Mouse (Mus musculus) limb, embryonic 14.5 days (tissue): Measurements from ENCODE around the gene Dennd2a. TPM values are rescaled to one million over a fixed set of nuclear protein-coding genes. Genes with fewer than 3 reads are reported as not detected.

Source experiments
- ATAC-seq: fragments of 200-750 bp; cut with Nextera tagmentation; 2 replicates; pipeline ENCODE4 v1.8.0; 2017; ENCODE audit warnings: low read depth, moderate number of reproducible peaks, moderate TSS enrichment; ENCODE audit not compliant: low FRiP score
- DNase-seq: peaks from one replicate; pipeline ENCODE4 v3.0.0-alpha.2; 2015; ENCODE audit warnings: low spot score
- H3K27ac ChIP-seq: fragments of 300-500 bp; sonication (generic); replicated peaks from 2 replicates; pipeline ENCODE4 v1.5.1; 2014; ENCODE audit warnings: low read depth, mild to moderate bottlenecking, low read length, moderate library complexity, mixed read lengths
- H3K27me3 ChIP-seq: fragments of 300-500 bp; sonication (generic); 2 replicates; pipeline ENCODE4 v1.6.1; 2014; ENCODE audit warnings: low read length, mixed read lengths; ENCODE audit not compliant: control insufficient read depth, insufficient read depth
- H3K36me3 ChIP-seq: fragments of 300-500 bp; sonication (generic); 2 replicates; pipeline ENCODE4 v1.6.1; 2014; ENCODE audit warnings: mild to moderate bottlenecking, low read length, moderate library complexity, mixed read lengths; ENCODE audit not compliant: control insufficient read depth, insufficient read depth
- H3K4me1 ChIP-seq: fragments of 300-500 bp; sonication (generic); 2 replicates; pipeline ENCODE4 v1.6.1; 2014; ENCODE audit warnings: antibody characterized with exemption, low read length, mixed read lengths; ENCODE audit not compliant: control insufficient read depth, insufficient read depth
- H3K4me2 ChIP-seq: fragments of 300-500 bp; sonication (generic); replicated peaks from 2 replicates; pipeline ENCODE4 v1.6.1; 2014; ENCODE audit warnings: low read depth, mild to moderate bottlenecking, low read length, moderate library complexity; ENCODE audit not compliant: severe bottlenecking
- H3K4me3 ChIP-seq: fragments of 300-500 bp; sonication (generic); replicated peaks from 2 replicates; pipeline ENCODE4 v1.5.1; 2014; ENCODE audit warnings: low read length
- H3K9ac ChIP-seq: fragments of 300-500 bp; sonication (generic); 2 replicates; pipeline ENCODE4 v1.6.1; 2014; ENCODE audit warnings: mild to moderate bottlenecking, low read depth, low read length, moderate library complexity; ENCODE audit not compliant: severe bottlenecking
- H3K9me3 ChIP-seq: fragments of 300-500 bp; sonication (generic); 2 replicates; pipeline ENCODE4 v1.6.1; 2016; ENCODE audit warnings: low read length; ENCODE audit not compliant: control insufficient read depth
- POLR2A ChIP-seq: fragments of 200-500 bp; IDR thresholded peaks from 2 replicates; pipeline ENCODE4 v1.8.0; 2012; ENCODE audit warnings: inconsistent platforms, mild to moderate bottlenecking, moderate library complexity, borderline replicate concordance; ENCODE audit not compliant: insufficient read depth, insufficient read length; ENCODE audit errors: extremely low read depth
- WGBS: fragments of 180-500 bp; shearing (Covaris S2); extraction: QIAGEN DNeasy Blood & Tissue Kit; methylation state at CpG from one replicate; pipeline ENCODE4 v1.1.7; 2014; 5-methylcytosine and 5-hydroxymethylcytosine counted together
- polyA plus RNA-seq, 2 experiments: library from polyadenylated mRNA; depleted of rRNA in 1 of 2; stranded (reverse) in 1 of 2; unstranded in 1 of 2; fragments of >200 nt; fragmentation: Nextera tagmentation in 1 of 2; extraction: Ambion mirVana in 1 of 2; gene quantifications; 2 replicates each; pipeline versions ENCODE4 v1.2.1 to v1.2.3; 2012 to 2014

The Dennd2a gene
- polyA plus RNA-seq, 2 experiments: 28.3 to 52.2 TPM

DNA sequence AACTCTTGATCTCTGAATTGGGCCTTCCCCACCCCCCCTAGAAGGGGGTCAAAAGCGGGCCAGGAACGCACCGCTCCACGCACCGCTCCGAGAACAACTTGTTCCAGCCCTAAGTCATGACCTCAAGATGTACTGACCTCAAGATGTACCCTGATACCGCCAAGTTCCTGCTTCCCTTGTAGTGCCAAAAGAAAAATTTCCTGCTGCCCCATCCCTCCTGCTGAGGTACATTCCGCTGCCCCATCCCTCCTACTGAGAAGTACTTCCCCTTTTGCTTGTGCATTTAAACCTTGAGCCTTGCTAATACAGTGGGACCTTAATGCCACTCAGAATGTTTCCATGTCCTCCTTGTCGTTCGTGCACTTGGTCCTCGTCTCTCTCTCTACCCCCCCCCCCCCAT, 126.9 kb downstream of the Dennd2a start:
- Histone ChIP-seq H3K4me3 (no peak overlapping the region), H3K9ac (no peak overlapping the region), H3K27ac (no peak overlapping the region), H3K4me1 (no peaks in the 10 kb centered on the region), H3K27me3 (no peaks in the 10 kb centered on the region), H3K4me2 (no peak overlapping the region), H3K36me3 (no peaks in the 10 kb centered on the region), H3K9me3 (no peaks in the 10 kb centered on the region)
- no peak for DNase-seq
- WGBS: 72% methylated on average over 11 of the region's 11 CpGs
- no peak for TF ChIP-seq POLR2A
- no peak for ATAC-seq

DNA sequence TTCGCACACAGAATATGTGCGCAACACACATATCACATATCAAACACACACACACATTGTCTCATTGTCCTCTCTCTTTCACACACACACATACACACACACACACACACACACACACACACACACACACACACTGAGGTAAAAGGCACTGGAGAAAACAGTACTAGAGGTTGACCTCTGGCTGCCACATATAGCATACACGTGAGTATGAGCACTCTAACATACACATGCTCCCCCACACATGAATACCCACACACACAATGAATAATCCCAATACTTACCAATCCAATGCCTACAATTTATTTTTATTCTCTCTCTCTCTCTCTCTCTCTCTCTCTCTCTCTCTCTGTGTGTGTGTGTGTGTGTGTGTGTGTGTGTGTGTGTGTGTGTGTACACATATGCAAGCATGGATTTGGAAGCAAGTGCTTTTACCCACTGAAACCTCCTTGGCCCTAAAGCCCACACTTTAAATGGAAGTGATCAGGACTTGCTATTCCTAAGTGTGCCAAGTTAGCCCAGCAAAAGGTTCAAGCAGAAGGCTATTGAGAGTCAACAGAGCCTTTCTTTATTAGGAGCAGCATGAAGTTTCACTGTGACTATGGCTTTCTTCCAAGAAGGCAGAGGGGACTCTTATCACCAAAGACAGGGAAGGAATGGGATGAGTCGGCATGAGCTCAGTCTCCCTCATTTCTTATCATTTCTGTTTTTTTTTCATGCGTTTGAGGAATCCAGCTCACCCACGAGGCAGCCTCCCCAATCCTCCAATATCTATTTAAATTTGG, 128.5 kb downstream of the Dennd2a start:
- Histone ChIP-seq H3K27me3 (no peaks in the 10 kb centered on the region), H3K9me3 (no peaks in the 10 kb centered on the region), H3K4me3 (no peak overlapping the region), H3K4me1 (no peaks in the 10 kb centered on the region), H3K36me3 (no peaks in the 10 kb centered on the region), H3K4me2 (no peak overlapping the region), H3K9ac (no peak overlapping the region), H3K27ac (no peak overlapping the region)
- no peak for DNase-seq
- no peak for TF ChIP-seq POLR2A
- ATAC-seq: no peak
- 81% methylated on average over 6 of the region's 6 CpGs for WGBS

DNA sequence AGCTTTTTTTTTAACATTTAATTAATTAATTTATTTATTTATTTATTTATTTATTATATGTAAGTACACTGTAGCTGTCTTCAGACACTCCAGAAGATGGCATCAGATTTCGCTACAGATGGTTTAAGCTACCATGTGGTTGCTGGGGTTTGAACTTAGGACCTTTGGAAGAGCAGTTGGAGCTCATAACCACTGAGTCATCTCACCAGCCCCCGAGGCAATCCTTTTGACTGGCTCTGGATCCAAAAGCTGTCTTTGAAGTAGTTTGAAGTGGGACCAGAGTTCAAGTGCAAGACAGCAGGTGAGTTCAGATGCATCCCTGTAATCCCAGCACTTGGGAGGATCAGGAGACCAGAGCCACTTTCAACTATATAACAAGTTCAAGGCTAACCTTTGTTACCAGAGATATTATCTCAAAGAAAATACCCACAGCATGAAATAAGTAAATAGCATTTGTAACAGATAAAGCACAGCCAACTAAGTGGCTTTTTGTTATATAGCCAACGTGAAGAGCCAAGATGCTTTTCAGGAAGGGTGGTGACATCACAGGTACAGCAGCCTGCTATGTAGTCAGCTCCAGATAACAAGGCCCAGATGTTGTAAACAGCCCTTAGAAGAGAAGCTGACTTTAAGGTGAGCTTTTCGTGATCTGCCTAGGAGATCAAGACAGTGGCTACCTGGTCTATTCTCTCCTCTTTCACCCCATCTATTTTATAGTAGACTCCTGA, 130.2 kb downstream of the Dennd2a start:
- DNase-seq (no peak), ATAC-seq (no peak)
- H3K27me3 ChIP-seq: no peaks in the 10 kb centered on the region
- TF ChIP-seq POLR2A: no peak
- no peaks in the 10 kb centered on the region for H3K4me1 ChIP-seq
- no peak overlapping the region for H3K9ac ChIP-seq
- H3K27ac ChIP-seq: no peak overlapping the region
- no peak overlapping the region for H3K4me2 ChIP-seq
- no peaks in the 10 kb centered on the region for H3K9me3 ChIP-seq
- H3K4me3 ChIP-seq: no peak overlapping the region
- 68% methylated on average over 4 of the region's 4 CpGs for WGBS
- no peaks in the 10 kb centered on the region for H3K36me3 ChIP-seq

DNA sequence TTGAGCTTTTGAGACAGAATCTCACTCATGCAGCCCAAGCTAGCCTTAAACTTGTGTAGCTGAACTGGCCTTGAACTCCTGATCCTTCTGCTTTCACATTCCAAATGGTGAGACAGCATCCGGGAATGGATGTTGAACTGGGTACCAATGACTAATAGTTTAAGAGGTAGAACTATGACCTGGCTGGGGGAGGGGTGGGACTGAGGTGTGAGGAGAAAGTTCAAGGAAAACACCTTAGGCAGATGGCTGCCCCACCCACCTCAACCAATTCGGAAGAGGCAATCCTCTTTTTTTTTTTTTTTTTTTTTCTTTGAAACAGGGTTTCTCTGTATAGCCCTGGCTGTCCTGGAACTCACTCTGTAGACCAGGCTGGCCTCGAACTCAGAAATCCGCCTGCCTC, 130.9 kb downstream of the Dennd2a start:
- TF ChIP-seq POLR2A: no peak
- no peak overlapping the region for H3K4me3 ChIP-seq
- no peaks in the 10 kb centered on the region for H3K27me3 ChIP-seq

DNA sequence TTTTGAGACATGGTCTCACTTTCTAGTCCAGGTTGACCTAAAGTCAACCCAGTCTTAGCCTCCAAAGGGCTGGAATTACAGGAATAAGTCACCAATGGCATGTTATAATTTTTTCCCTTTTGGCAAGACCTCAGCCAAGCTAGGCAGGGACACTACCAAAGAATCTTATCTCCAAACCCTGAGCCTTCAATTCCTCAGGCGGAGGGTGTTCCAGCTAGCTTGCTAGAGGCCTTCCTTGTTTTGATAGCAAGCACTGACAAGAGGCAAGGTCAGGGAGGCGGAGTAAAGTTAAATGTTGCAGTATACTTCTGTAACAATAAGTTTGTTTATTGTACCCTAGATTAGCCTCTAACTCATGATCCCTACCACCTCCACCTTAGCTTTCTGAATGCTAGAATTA, 132.5 kb downstream of the Dennd2a start:
- H3K4me2 ChIP-seq: no peak overlapping the region
- no peak for ATAC-seq
- H3K27me3 ChIP-seq: no peaks in the 10 kb centered on the region
- H3K9me3 ChIP-seq: no peaks in the 10 kb centered on the region
- no peak for DNase-seq
- H3K9ac ChIP-seq: no peak overlapping the region
- no peak overlapping the region for H3K4me3 ChIP-seq
- no peak for TF ChIP-seq POLR2A
- no peaks in the 10 kb centered on the region for H3K36me3 ChIP-seq
- no peak overlapping the region for H3K27ac ChIP-seq
- no peaks in the 10 kb centered on the region for H3K4me1 ChIP-seq
- WGBS: 92% methylated on average over 2 of the region's 2 CpGs

More for the DNA sequence above, 130.9 kb downstream of the Dennd2a start:
- Histone ChIP-seq H3K36me3 (no peaks in the 10 kb centered on the region), H3K4me1 (no peaks in the 10 kb centered on the region), H3K27ac (no peak overlapping the region), H3K9ac (no peak overlapping the region), H3K4me2 (no peak overlapping the region), H3K9me3 (no peaks in the 10 kb centered on the region)
- DNase-seq (no peak), ATAC-seq (no peak)
- 83% methylated on average over 4 of the region's 4 CpGs for WGBS
